Mouse (Mus musculus): Measurements from ENCODE around the gene Nme9. TPM values are rescaled to one million over a fixed set of nuclear protein-coding genes. Genes with fewer than 3 reads are reported as not detected.

Nme9 gene
- polyA plus RNA-seq, 1 experiment: not detected

- H3K79me2 ChIP-seq (ENCODE audit: control insufficient read depth, insufficient read depth): no peaks in the 10 kb centered on the region
- no peak overlapping the region for H3K4me2 ChIP-seq (ENCODE audit: low read depth)
- H3K27me3 ChIP-seq (ENCODE audit: control insufficient read depth, insufficient read depth, insufficient read length): no peaks in the 10 kb centered on the region
- no peak overlapping the region for H3K4me3 ChIP-seq
- TF ChIP-seq REST (IDR thresholded peaks at IDR 0.05; ENCODE audit: insufficient read depth, insufficient read length) (no peak), POLR2AphosphoS2 (IDR thresholded peaks at IDR 0.05; ENCODE audit: insufficient read length, low read depth) (no peak), MAX (IDR thresholded peaks at IDR 0.05; ENCODE audit: low read depth) (no peak), MYOG (IDR thresholded peaks at IDR 0.05; ENCODE audit: control insufficient read depth in 1 of 3, insufficient read depth in 1 of 3, insufficient read length in 2 of 3, low read depth in 2 of 3) (no peak), TCF12 (IDR thresholded peaks at IDR 0.05; ENCODE audit: insufficient read depth, poor library complexity, severe bottlenecking) (no peak), MYOD1 (IDR thresholded peaks at IDR 0.05; ENCODE audit: control insufficient read depth in 1 of 3, insufficient read length in 2 of 3, low read depth in 2 of 3) (no peak), USF1 (IDR thresholded peaks at IDR 0.05; ENCODE audit: low read depth) (no peak), TCF3 (IDR thresholded peaks at IDR 0.05; ENCODE audit: insufficient read length, low read depth) (no peak), E2F4 (IDR thresholded peaks at IDR 0.05; ENCODE audit: insufficient read depth) (no peak), CEBPB (IDR thresholded peaks at IDR 0.05; ENCODE audit: insufficient read depth, poor library complexity, severe bottlenecking) (no peak), SRF (IDR thresholded peaks at IDR 0.05; ENCODE audit: control insufficient read depth, insufficient read length, low read depth) (no peak), POLR2A (IDR thresholded peaks at IDR 0.05; ENCODE audit: insufficient read length, low read depth) (no peak)
- no peak overlapping the region for H3ac ChIP-seq (ENCODE audit: control insufficient read depth, insufficient read length)
- H3K36me3 ChIP-seq (ENCODE audit: control insufficient read depth, insufficient read depth): peaks cover 9% of the 10 kb centered on the region
Observed at GRCm38 (mm10) chr9:99479181-99479711, 28.0 kb downstream of the Nme9 start.

GRCm38 (mm10) chr9:99480764-99481163 lies 29.5 kb downstream of the Nme9 start:
- H3K27me3 ChIP-seq (ENCODE audit: control insufficient read depth, insufficient read depth, insufficient read length): no peaks in the 10 kb centered on the region
- no peak for TF ChIP-seq CEBPB (IDR thresholded peaks at IDR 0.05; ENCODE audit: insufficient read depth, poor library complexity, severe bottlenecking)
- H3K4me3 ChIP-seq: no peak overlapping the region
- no peak overlapping the region for H3ac ChIP-seq (ENCODE audit: control insufficient read depth, insufficient read length)
- H3K36me3 ChIP-seq (ENCODE audit: control insufficient read depth, insufficient read depth): peaks cover 9% of the 10 kb centered on the region
- no peak overlapping the region for H3K4me2 ChIP-seq (ENCODE audit: low read depth)
- H3K79me2 ChIP-seq (ENCODE audit: control insufficient read depth, insufficient read depth): no peaks in the 10 kb centered on the region

GRCm38 (mm10) chr9:99483191-99483590 lies 31.9 kb downstream of the Nme9 start:
- H3K36me3 ChIP-seq (ENCODE audit: control insufficient read depth, insufficient read depth): peaks cover 20% of the 10 kb centered on the region
- H3K79me2 ChIP-seq (ENCODE audit: control insufficient read depth, insufficient read depth): no peaks in the 10 kb centered on the region
- H3K27me3 ChIP-seq (ENCODE audit: control insufficient read depth, insufficient read depth, insufficient read length): no peaks in the 10 kb centered on the region
- no peak overlapping the region for H3ac ChIP-seq (ENCODE audit: control insufficient read depth, insufficient read length)
- no peak overlapping the region for H3K4me2 ChIP-seq (ENCODE audit: low read depth)
- TF ChIP-seq REST (IDR thresholded peaks at IDR 0.05; ENCODE audit: insufficient read depth, insufficient read length): no peak
- TF ChIP-seq MYOD1 (IDR thresholded peaks at IDR 0.05; ENCODE audit: control insufficient read depth in 1 of 3, insufficient read length in 2 of 3, low read depth in 2 of 3): no peak
- no peak for TF ChIP-seq MYOG (IDR thresholded peaks at IDR 0.05; ENCODE audit: control insufficient read depth in 1 of 3, insufficient read depth in 1 of 3, insufficient read length in 2 of 3, low read depth in 2 of 3)
- no peak for TF ChIP-seq TCF12 (IDR thresholded peaks at IDR 0.05; ENCODE audit: insufficient read depth, poor library complexity, severe bottlenecking)
- TF ChIP-seq POLR2AphosphoS2 (IDR thresholded peaks at IDR 0.05; ENCODE audit: insufficient read length, low read depth): no peak
- TF ChIP-seq USF1 (IDR thresholded peaks at IDR 0.05; ENCODE audit: low read depth): no peak
- no peak for TF ChIP-seq CEBPB (IDR thresholded peaks at IDR 0.05; ENCODE audit: insufficient read depth, poor library complexity, severe bottlenecking)
- TF ChIP-seq E2F4 (IDR thresholded peaks at IDR 0.05; ENCODE audit: insufficient read depth): no peak
- no peak for TF ChIP-seq MAX (IDR thresholded peaks at IDR 0.05; ENCODE audit: low read depth)
- TF ChIP-seq POLR2A (IDR thresholded peaks at IDR 0.05; ENCODE audit: insufficient read length, low read depth): no peak
- no peak for TF ChIP-seq TCF3 (IDR thresholded peaks at IDR 0.05; ENCODE audit: insufficient read length, low read depth)
- TF ChIP-seq SRF (IDR thresholded peaks at IDR 0.05; ENCODE audit: control insufficient read depth, insufficient read length, low read depth): no peak
- H3K4me3 ChIP-seq: no peak overlapping the region

- no peaks in the 10 kb centered on the region for H3K79me2 ChIP-seq (ENCODE audit: control insufficient read depth, insufficient read depth)
- no peak overlapping the region for H3K4me2 ChIP-seq (ENCODE audit: low read depth)
- H3K36me3 ChIP-seq (ENCODE audit: control insufficient read depth, insufficient read depth): peaks cover 24% of the 10 kb centered on the region
- no peak overlapping the region for H3ac ChIP-seq (ENCODE audit: control insufficient read depth, insufficient read length)
- no peak for TF ChIP-seq TCF3 (IDR thresholded peaks at IDR 0.05; ENCODE audit: insufficient read length, low read depth)
- no peak for TF ChIP-seq CEBPB (IDR thresholded peaks at IDR 0.05; ENCODE audit: insufficient read depth, poor library complexity, severe bottlenecking)
- no peak for TF ChIP-seq MAX (IDR thresholded peaks at IDR 0.05; ENCODE audit: low read depth)
- TF ChIP-seq TCF12 (IDR thresholded peaks at IDR 0.05; ENCODE audit: insufficient read depth, poor library complexity, severe bottlenecking): no peak
- TF ChIP-seq POLR2A (IDR thresholded peaks at IDR 0.05; ENCODE audit: insufficient read length, low read depth): no peak
- no peak for TF ChIP-seq USF1 (IDR thresholded peaks at IDR 0.05; ENCODE audit: low read depth)
- TF ChIP-seq MYOD1 (IDR thresholded peaks at IDR 0.05; ENCODE audit: control insufficient read depth in 1 of 3, insufficient read length in 2 of 3, low read depth in 2 of 3): no peak
- no peak for TF ChIP-seq SRF (IDR thresholded peaks at IDR 0.05; ENCODE audit: control insufficient read depth, insufficient read length, low read depth)
- H3K4me3 ChIP-seq: no peak overlapping the region
- H3K27me3 ChIP-seq (ENCODE audit: control insufficient read depth, insufficient read depth, insufficient read length): no peaks in the 10 kb centered on the region
Observed at GRCm38 (mm10) chr9:99484632-99485031, 33.4 kb downstream of the Nme9 start.

- TF ChIP-seq POLR2A (IDR thresholded peaks at IDR 0.05; ENCODE audit: insufficient read length, low read depth) (no peak), USF1 (IDR thresholded peaks at IDR 0.05; ENCODE audit: low read depth) (no peak), E2F4 (IDR thresholded peaks at IDR 0.05; ENCODE audit: insufficient read depth) (no peak), TCF12 (IDR thresholded peaks at IDR 0.05; ENCODE audit: insufficient read depth, poor library complexity, severe bottlenecking) (no peak), MYOD1 (IDR thresholded peaks at IDR 0.05; ENCODE audit: control insufficient read depth in 1 of 3, insufficient read length in 2 of 3, low read depth in 2 of 3) (no peak), MYOG (IDR thresholded peaks at IDR 0.05; ENCODE audit: control insufficient read depth in 1 of 3, insufficient read depth in 1 of 3, insufficient read length in 2 of 3, low read depth in 2 of 3) (no peak), REST (IDR thresholded peaks at IDR 0.05; ENCODE audit: insufficient read depth, insufficient read length) (no peak), CEBPB (IDR thresholded peaks at IDR 0.05; ENCODE audit: insufficient read depth, poor library complexity, severe bottlenecking) (no peak), TCF3 (IDR thresholded peaks at IDR 0.05; ENCODE audit: insufficient read length, low read depth) (no peak), SRF (IDR thresholded peaks at IDR 0.05; ENCODE audit: control insufficient read depth, insufficient read length, low read depth) (no peak), MAX (IDR thresholded peaks at IDR 0.05; ENCODE audit: low read depth) (no peak), POLR2AphosphoS2 (IDR thresholded peaks at IDR 0.05; ENCODE audit: insufficient read length, low read depth) (no peak)
- H3K4me2 ChIP-seq (ENCODE audit: low read depth): no peak overlapping the region
- H3K4me3 ChIP-seq: no peak overlapping the region
- H3ac ChIP-seq (ENCODE audit: control insufficient read depth, insufficient read length): no peak overlapping the region
- H3K36me3 ChIP-seq (ENCODE audit: control insufficient read depth, insufficient read depth): peaks cover 22% of the 10 kb centered on the region
- no peaks in the 10 kb centered on the region for H3K79me2 ChIP-seq (ENCODE audit: control insufficient read depth, insufficient read depth)
- no peaks in the 10 kb centered on the region for H3K27me3 ChIP-seq (ENCODE audit: control insufficient read depth, insufficient read depth, insufficient read length)
Observed at GRCm38 (mm10) chr9:99485144-99485543, 33.9 kb downstream of the Nme9 start.

Measured in myocyte (in vitro differentiated cells).